Mouse (Mus musculus): Measurements from ENCODE around the gene Dclk1.

The Dclk1 gene

DNA sequence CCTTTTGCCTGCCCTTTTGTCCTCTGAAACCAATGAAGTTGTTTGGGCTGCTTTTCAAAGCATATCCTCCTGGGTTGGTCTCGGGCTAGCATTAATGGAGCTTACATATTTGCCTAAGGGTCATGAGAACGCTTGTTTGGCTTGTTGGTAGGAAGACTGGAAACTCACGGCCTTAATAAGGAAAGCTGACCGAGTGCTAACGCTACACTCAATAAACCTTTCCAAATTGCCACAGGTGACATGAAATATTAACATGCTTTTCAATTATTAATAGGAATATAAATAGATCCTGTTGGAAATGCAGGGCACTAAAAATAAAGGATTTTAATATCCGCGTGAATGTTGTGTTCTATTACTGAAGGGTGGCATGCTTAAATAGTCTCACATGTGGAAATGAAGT lies 257.1 kb downstream of the Dclk1 start:
- DNase-seq (ENCODE audit: low spot score in 2 of 2) = no peak

GRCm38 (mm10) chr3:55510198-55510597 lies 268.0 kb downstream of the Dclk1 start:
- no peak for DNase-seq (ENCODE audit: low spot score in 2 of 2)

DNA sequence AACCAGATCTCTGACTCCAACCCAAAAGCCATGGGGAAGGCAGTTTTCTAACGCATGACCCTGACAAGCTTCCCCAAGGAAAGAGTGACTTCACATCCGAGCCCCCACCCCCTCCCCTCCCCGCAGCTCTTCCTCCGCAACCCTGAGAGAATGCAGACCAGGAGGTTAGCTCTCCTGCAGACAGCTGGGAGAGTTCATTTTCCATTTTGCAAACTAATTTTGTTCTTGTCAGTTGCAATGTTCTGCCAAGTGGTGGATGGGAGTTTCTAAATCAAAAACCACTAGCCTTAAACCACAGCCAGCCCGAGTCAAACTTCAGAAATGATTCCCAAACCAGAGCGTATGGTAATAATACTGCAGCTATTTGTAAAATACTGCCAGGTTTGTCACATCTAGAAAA lies 269.5 kb downstream of the Dclk1 start:
- no peak for DNase-seq (ENCODE audit: low spot score in 2 of 2)

DNA sequence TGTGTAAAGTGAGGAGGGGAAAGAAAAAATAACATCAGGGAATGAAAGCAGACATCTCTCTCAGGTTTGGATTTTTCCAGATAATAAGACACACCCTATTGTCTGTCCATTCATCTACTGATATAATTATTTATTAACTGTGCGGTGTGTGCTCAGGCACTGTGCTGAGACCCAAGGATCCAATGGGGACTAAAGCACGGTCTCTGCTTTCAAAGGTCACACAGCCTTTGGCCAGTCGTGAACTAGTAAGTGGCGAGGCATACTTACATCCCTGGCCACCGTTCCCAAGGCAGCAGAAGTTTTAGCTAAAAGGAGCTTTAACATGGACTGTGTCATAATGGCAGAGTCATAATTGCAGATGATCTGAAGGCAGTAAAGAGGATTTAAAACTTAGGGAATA lies 273.8 kb downstream of the Dclk1 start:
- no peak for DNase-seq (ENCODE audit: low spot score in 2 of 2)

- no peak for DNase-seq (ENCODE audit: low spot score in 2 of 2)
These were observed 275.4 kb downstream of the Dclk1 start for GRCm38 (mm10) chr3:55517454-55518014.

GRCm38 (mm10) chr3:55520240-55521180 lies 278.3 kb downstream of the Dclk1 start:
- peak; percentile 61 to 85 for DNase-seq (ENCODE audit: low spot score in 2 of 2)

DNA sequence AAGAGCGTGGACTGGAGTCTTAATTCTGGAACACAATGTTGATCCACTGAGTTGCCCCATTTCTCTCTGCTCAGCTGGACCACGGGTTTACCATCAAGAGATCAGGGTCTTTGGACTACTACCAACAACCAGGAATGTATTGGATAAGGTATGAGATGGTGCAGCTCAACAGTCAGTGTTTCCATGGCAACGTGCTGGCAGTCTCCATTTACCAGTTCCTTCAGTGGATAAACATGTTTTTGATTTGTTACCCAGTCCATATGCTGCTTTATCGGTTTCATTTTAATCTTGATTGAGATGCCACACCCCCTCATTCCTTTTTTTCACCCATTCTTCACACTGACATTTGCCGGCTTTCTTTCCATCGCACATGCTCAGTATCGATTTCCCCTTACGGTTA lies 279.6 kb downstream of the Dclk1 start:
- no peak for DNase-seq (ENCODE audit: low spot score in 2 of 2)

GRCm38 (mm10) chr3:55523224-55523623 lies 281.1 kb downstream of the Dclk1 start:
- no peak for DNase-seq (ENCODE audit: low spot score in 2 of 2)

DNA sequence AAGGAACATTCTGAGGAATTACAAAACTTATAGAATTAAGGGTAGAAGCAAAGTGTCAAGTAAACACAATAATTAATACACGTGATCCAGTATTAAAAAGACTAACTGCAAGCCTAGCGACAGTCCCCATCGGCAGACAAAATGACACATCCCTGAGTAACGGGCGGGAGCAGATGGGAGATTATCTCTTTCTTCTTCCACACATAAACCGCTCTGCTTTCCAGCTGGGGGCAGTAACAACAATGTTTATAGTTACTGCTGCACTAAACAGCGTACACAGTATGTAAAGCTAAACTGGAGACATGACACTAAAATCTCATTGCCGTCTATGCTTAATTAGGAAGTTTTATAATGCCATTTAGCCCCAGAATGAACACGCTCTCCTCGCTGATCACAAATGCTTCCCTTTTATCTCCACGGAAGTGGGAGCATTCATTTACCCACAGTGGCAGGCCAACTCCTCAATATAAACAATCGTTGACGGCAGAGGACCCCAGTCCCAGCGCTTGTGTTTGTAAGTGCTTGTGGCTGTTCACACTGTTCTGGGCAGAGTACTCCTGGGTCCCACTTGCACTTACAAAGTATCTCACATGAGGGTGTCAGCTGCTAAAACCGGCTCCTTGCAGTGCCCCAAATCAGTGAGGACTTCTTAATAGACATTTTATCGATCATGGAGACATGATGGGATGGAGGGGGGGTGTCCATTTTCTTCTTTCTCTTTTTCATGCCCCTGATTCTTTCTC lies 281.7 kb downstream of the Dclk1 start:
- DNase-seq (ENCODE audit: low spot score in 2 of 2) = no peak

GRCm38 (mm10) chr3:55524491-55525195 lies 282.5 kb downstream of the Dclk1 start:
- DNase-seq (ENCODE audit: low spot score in 2 of 2) = no peak

GRCm38 (mm10) chr3:55526470-55526869 lies 284.3 kb downstream of the Dclk1 start:
- DNase-seq (ENCODE audit: low spot score in 2 of 2) = no peak

- no peak for DNase-seq (ENCODE audit: low spot score in 2 of 2)
These were observed 285.4 kb downstream of the Dclk1 start for GRCm38 (mm10) chr3:55527566-55527965.

DNA sequence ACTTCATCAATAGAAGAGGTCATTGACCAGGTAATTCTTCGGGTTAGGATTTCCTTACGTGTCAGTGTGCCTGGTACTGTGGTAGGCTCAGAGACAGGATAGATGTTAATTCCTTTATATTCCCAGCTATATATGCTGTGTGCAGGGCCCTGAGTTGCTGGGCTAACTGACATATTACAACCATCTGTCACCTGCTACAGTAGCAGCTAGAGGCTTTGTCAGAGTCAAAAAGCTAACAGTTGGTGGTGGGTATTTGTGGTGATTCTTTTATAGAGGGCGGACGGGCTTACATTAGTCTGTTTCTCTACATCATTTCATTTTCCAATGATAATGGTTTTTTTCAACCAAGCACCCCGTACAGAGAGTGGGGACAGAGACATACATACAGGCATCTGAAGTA lies 285.8 kb downstream of the Dclk1 start:
- no peak for DNase-seq (ENCODE audit: low spot score in 2 of 2)

- no peak for DNase-seq (ENCODE audit: low spot score in 2 of 2)
These were observed 287.2 kb downstream of the Dclk1 start for GRCm38 (mm10) chr3:55529414-55529813.

GRCm38 (mm10) chr3:55531204-55532044 lies 289.3 kb downstream of the Dclk1 start:
- DNase-seq (ENCODE audit: low spot score in 2 of 2) = no peak

GRCm38 (mm10) chr3:55532175-55532973 lies 290.2 kb downstream of the Dclk1 start:
- no peak for DNase-seq (ENCODE audit: low spot score in 2 of 2)

GRCm38 (mm10) chr3:55535591-55536200 lies 293.5 kb downstream of the Dclk1 start:
- DNase-seq (ENCODE audit: low spot score in 2 of 2) = no peak

DNA sequence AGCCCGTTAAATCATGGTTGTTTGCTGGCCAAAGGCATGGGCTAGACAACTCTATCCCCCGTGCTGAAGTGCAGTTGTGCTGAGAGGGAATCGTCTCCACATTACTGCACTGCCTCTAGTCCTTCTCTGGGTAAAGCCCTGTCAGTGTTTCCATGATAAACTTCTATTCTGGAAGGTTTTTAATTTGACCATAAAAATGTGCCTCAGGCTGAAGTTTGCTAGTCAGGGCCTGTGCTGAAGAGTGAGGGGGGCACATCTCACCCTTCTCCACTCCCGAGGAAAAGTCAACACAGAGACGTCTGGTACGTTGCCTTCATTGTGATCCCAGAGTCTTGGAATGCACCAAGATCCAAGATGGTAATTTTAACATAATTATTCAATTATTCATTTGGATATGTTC lies 294.7 kb downstream of the Dclk1 start:
- DNase-seq (ENCODE audit: low spot score in 2 of 2) = no peak

DNA sequence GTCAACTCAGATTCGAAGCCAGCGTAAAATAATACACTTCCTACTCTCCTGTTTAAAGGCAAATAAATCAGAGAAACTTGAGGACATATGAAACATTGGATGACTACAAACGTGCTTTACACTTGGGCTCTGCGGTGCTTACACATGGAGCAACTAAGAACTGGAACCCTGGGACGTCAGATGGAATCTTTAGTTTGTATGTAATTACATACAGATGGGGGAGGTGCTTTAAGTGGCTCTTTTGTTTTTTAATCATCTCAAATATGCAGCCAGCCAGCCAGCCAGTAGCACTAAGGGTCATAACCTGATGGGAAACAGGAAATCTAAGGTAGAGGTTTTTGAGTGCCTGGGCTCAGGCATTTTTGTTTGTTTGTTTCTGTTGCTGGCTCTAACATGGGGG lies 295.6 kb downstream of the Dclk1 start:
- DNase-seq (ENCODE audit: low spot score in 2 of 2) = no peak

- DNase-seq (ENCODE audit: low spot score in 2 of 2) = no peak
These were observed 297.2 kb downstream of the Dclk1 start for GRCm38 (mm10) chr3:55539400-55539799.
